24 mouse cellular contexts compared by ENCODE assay signal in the genomic region with DNA sequence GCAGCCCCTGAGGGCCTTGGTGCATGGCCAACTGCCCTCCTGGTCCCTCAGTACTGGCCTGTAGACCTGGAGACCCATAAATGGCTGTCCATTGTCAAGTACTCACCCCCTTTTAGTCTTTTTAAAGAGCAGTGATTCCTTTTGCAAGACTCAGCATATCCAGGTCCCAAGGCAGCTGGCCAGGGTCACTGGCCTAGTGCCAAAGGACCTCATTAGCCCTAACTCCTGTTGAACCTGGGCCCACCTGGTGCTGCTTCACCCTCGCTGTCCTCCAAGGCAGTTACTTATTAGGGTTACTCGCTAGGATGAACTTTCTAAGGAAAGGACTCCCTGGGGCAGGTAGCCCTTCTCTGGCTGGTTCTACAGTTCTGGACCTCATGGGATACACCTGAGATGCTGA.
DNase-seq lines count a peak whose midpoint lies in the region; ATAC-seq and TF ChIP-seq lines count a peak whose summit lies in the region.
"Had no signal": no experiment of that assay in that cellular context is flagged by ENCODE, and none has a peak within 500 bp of the region (broad histone marks: within the 10 kb centered on the region; RNA-seq: fewer than 3 reads in every experiment).

No protein-coding gene starts in this region.

- no peak overlapping the region for H3K4me2 ChIP-seq in kidney, embryonic 14.5 days (replicated peaks; ENCODE audit: low read depth, low read length)
- H3K4me2 ChIP-seq: embryonic facial prominence, embryonic 13.5 days; forebrain, embryonic 12.5 days; heart, embryonic 11.5 days; heart, embryonic 15.5 days; hindbrain, embryonic 14.5 days had no signal

- 0 out of 2 replicates have a peak, but pooled peaks cover 4% of the 10 kb centered on the region for H3K4me1 ChIP-seq in kidney, adult 2 months (ENCODE audit: control insufficient read depth, insufficient read depth, low read length)
- no peaks in the 10 kb centered on the region for H3K4me1 ChIP-seq in kidney, embryonic 14.5 days (ENCODE audit: control insufficient read depth, insufficient read depth, low read length)
- H3K4me1 ChIP-seq: embryonic facial prominence, embryonic 13.5 days; forebrain, embryonic 12.5 days; heart, embryonic 15.5 days; hindbrain, embryonic 10.5 days had no signal

- no peaks in the 10 kb centered on the region for H3K27me3 ChIP-seq in kidney, adult 2 months (replicated peaks; ENCODE audit: control insufficient read depth, insufficient read depth, low read length)
- H3K27me3 ChIP-seq in kidney, embryonic 14.5 days (ENCODE audit: control insufficient read depth, insufficient read depth, low read length) = no peaks in the 10 kb centered on the region
- H3K27me3 ChIP-seq: embryonic facial prominence, embryonic 13.5 days; forebrain, embryonic 12.5 days; heart, embryonic 15.5 days; Patski had no signal

- TF ChIP-seq CTCF in kidney, adult 2 months (conservative IDR thresholded peaks at IDR 0.05; ENCODE audit: insufficient read depth, insufficient read length, low read depth, low read length) = no peak

- DNase-seq in adrenal gland, postnatal 14 days = peak; percentile 5
- no peak for DNase-seq in adrenal gland, adult 18-20 months (ENCODE audit: low spot score in 2 of 2)
- DNase-seq in kidney, adult 2 months = peak; percentile 70
- DNase-seq in kidney, postnatal 14 days = peak; percentile 47
- DNase-seq in Muller cell, postnatal 12 days (ENCODE audit: inconsistent ontology term) = no peak
- DNase-seq in urinary bladder, postnatal 25 days (ENCODE audit: low spot score) = no peak
- DNase-seq: B cell, adult 2 months; cerebellum, adult 11 months; cerebellum, adult 9-10 months; cerebellum, postnatal 36 days; forebrain, postnatal 0 days; gastrocnemius, postnatal 14 days; heart, adult 2 months had no signal

- ATAC-seq in kidney, embryonic 14.5 days (ENCODE audit: low FRiP score, low TSS enrichment) = no peak
- ATAC-seq: activated CD4-positive, CD25-positive, alpha-beta regulatory T cell, adult 4 months; CD4-positive, CD25-positive, alpha-beta regulatory T cell, adult 4 months; forebrain, postnatal 0 days; Patski had no signal

- no peak overlapping the region for H3K27ac ChIP-seq in kidney, adult 2 months (ENCODE audit: insufficient read depth, low read depth, low read length)
- no peak overlapping the region for H3K27ac ChIP-seq in kidney, embryonic 14.5 days (ENCODE audit: low read depth, low read length)
- H3K27ac ChIP-seq: embryonic facial prominence, embryonic 13.5 days; forebrain, embryonic 12.5 days; heart, adult 2 months; heart, embryonic 15.5 days; hindbrain, embryonic 10.5 days; hindbrain, embryonic 14.5 days had no signal

- H3K36me3 ChIP-seq in kidney, adult 2 months (ENCODE audit: control insufficient read depth, insufficient read depth, low read length) = no peaks in the 10 kb centered on the region
- no peaks in the 10 kb centered on the region for H3K36me3 ChIP-seq in kidney, embryonic 14.5 days (ENCODE audit: control insufficient read depth, insufficient read depth, low read length)
- H3K36me3 ChIP-seq: embryonic facial prominence, embryonic 13.5 days; forebrain, embryonic 12.5 days; G1E; heart, embryonic 15.5 days; hindbrain, embryonic 10.5 days had no signal

- H3K9ac ChIP-seq in kidney, embryonic 14.5 days (ENCODE audit: low read depth, low read length) = no peak overlapping the region
- H3K9ac ChIP-seq: embryonic facial prominence, embryonic 13.5 days; forebrain, embryonic 12.5 days; forebrain, postnatal 0 days; heart, embryonic 15.5 days; hindbrain, embryonic 14.5 days had no signal

- H3K9me3 ChIP-seq in kidney, embryonic 14.5 days (ENCODE audit: control insufficient read depth, low read length) = no peaks in the 10 kb centered on the region
- H3K9me3 ChIP-seq: embryonic facial prominence, embryonic 13.5 days; forebrain, embryonic 12.5 days; heart, embryonic 15.5 days; hindbrain, embryonic 10.5 days had no signal

- no peak for TF ChIP-seq POLR2A in kidney, adult 2 months (IDR thresholded peaks at IDR 0.05; ENCODE audit: low read depth, low read length)

- no peak overlapping the region for H3K4me3 ChIP-seq in kidney, adult 2 months (ENCODE audit: insufficient read depth, low read depth, low read length)
- no peak overlapping the region for H3K4me3 ChIP-seq in kidney, embryonic 14.5 days (ENCODE audit: low read length)
- H3K4me3 ChIP-seq: embryonic facial prominence, embryonic 13.5 days; forebrain, embryonic 12.5 days; heart, adult 2 months; heart, embryonic 15.5 days; hindbrain, embryonic 10.5 days had no signal

- 37% methylated on average over 2 of the region's 2 CpGs for WGBS in kidney, adult 2 months
- 83% methylated on average over 2 of the region's 2 CpGs for WGBS in kidney, embryonic 14.5 days

Comparison
In these comparisons a context has a peak if more than half of its experiments do, and no peak if none do; other contexts are left out.
1. DNase-seq: peak in adrenal gland, postnatal 14 days (single experiment), kidney, adult 2 months (single experiment) and kidney, postnatal 14 days (single experiment); none in adrenal gland, adult 18-20 months (0 of 2), Muller cell, postnatal 12 days (single experiment) and urinary bladder, postnatal 25 days (single experiment).